Mouse (Mus musculus) midbrain, embryonic 16.5 days (tissue): ENCODE measurements around the gene Hoxc8. TPM values are rescaled to one million over a fixed set of nuclear protein-coding genes. Genes with fewer than 3 reads are reported as not detected.

Experiments used
- ATAC-seq: fragments of 200-750 bp; cut with Nextera tagmentation; 2 replicates; pipeline ENCODE4 v1.8.0; 2017; ENCODE audit warnings: moderate TSS enrichment
- H3K27ac ChIP-seq: fragments of 300-500 bp; sonication (generic); 2 replicates; pipeline ENCODE4 v1.5.1; 2014; ENCODE audit warnings: mild to moderate bottlenecking, low read length, mixed read lengths
- H3K27me3 ChIP-seq: fragments of 300-500 bp; sonication (generic); 2 replicates; pipeline ENCODE4 v1.6.1; 2014; ENCODE audit warnings: low read depth, low read length, mixed read lengths; ENCODE audit not compliant: control insufficient read depth, insufficient read depth
- H3K36me3 ChIP-seq: fragments of 300-500 bp; sonication (generic); 2 replicates; pipeline ENCODE4 v1.6.1; 2014; ENCODE audit warnings: mild to moderate bottlenecking, low read length, moderate library complexity, mixed read lengths; ENCODE audit not compliant: control insufficient read depth, insufficient read depth
- H3K4me1 ChIP-seq: fragments of 300-500 bp; sonication (generic); 2 replicates; pipeline ENCODE4 v1.6.1; 2014; ENCODE audit warnings: mild to moderate bottlenecking, low read length, mixed read lengths; ENCODE audit not compliant: control insufficient read depth, insufficient read depth
- H3K4me2 ChIP-seq: fragments of 300-500 bp; sonication (generic); 2 replicates; pipeline ENCODE4 v1.6.1; 2014; ENCODE audit warnings: mild to moderate bottlenecking, low read length, mixed read lengths
- H3K4me3 ChIP-seq: fragments of 300-500 bp; sonication (generic); 2 replicates; pipeline ENCODE4 v1.5.1; 2014; ENCODE audit warnings: low read depth, mild to moderate bottlenecking, low read length, moderate library complexity, mixed read lengths
- H3K9ac ChIP-seq: fragments of 300-500 bp; sonication (generic); 2 replicates; pipeline ENCODE4 v1.6.1; 2014; ENCODE audit warnings: low read depth, low read length, mixed read lengths
- H3K9me3 ChIP-seq: fragments of 300-500 bp; sonication (generic); replicated peaks from 2 replicates; pipeline ENCODE4 v1.6.1; 2014; ENCODE audit warnings: mild to moderate bottlenecking, low read length, mixed read lengths; ENCODE audit not compliant: control insufficient read depth, poor library complexity, severe bottlenecking
- WGBS: fragments of 180-500 bp; shearing (Covaris S2); extraction: QIAGEN DNeasy Blood & Tissue Kit; methylation state at CpG from one replicate; pipeline ENCODE4 v1.1.7; 2014; 5-methylcytosine and 5-hydroxymethylcytosine counted together
- polyA plus RNA-seq: library from polyadenylated mRNA; unstranded; fragments of >200 nt; fragmentation: Nextera tagmentation; extraction: Ambion mirVana; gene quantifications from 2 replicates; pipeline ENCODE4 v1.2.1, GENCODE M21; 2015

The Hoxc8 gene
- polyA plus RNA-seq, 1 experiment from 2014 or later, result not detected

DNA sequence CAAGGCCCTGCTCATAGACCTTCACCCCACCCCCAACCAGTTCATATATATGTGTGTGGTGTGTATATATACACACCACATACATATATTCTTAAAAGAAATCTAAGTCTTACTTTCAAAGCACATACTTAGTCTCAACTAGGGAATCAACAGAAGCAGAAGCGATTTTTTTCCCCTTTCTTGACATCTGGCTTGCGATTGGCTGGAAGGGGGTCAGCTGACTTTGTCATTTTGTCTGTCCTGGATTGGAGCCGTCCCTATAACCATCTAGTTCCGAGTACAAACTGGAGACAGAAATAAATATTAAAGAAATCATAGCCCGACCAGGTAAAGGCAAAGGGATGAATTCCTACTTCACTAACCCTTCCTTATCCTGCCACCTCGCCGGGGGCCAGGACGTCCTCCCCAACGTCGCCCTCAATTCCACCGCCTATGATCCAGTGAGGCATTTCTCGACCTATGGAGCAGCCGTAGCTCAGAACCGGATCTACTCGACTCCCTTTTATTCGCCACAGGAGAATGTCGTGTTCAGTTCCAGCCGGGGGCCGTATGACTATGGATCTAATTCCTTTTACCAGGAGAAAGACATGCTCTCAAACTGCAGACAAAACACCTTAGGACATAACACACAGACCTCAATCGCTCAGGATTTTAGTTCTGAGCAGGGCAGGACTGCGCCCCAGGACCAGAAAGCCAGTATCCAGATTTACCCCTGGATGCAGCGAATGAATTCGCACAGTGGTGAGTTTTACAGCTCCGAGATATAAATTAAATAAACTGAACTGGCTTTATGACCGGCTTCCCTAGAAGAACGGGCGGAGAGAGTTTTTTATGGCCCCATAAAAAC, 19.1 kb downstream of the Hoxc8 start:
- Histone ChIP-seq H3K9me3 (no peaks in the 10 kb centered on the region), H3K4me1 (peaks cover 5% of the 10 kb centered on the region; the same call in 1 of the 2 replicates), H3K4me3 (no peak overlapping the region), H3K27me3 (peaks cover 96% of the 10 kb centered on the region), H3K4me2 (no peak overlapping the region), H3K36me3 (no peaks in the 10 kb centered on the region), H3K9ac (no peak overlapping the region), H3K27ac (no peak overlapping the region)
- WGBS, result 2% methylated on average over 27 of the region's 27 CpGs
- no peak for ATAC-seq

GRCm38 (mm10) chr15:103010112-103010846, 19.9 kb downstream of the Hoxc8 start:
- WGBS, result under 1% methylated on average over 31 of the region's 31 CpGs
- Histone ChIP-seq H3K36me3 (no peaks in the 10 kb centered on the region), H3K27me3 (peaks cover 95% of the 10 kb centered on the region), H3K4me2 (no peak overlapping the region), H3K4me1 (peaks cover 5% of the 10 kb centered on the region; the same call in 1 of the 2 replicates), H3K9me3 (no peaks in the 10 kb centered on the region), H3K4me3 (no peak overlapping the region), H3K27ac (no peak overlapping the region), H3K9ac (no peak overlapping the region)
- no peak for ATAC-seq

- peaks cover 93% of the 10 kb centered on the region for H3K27me3 ChIP-seq
- WGBS, result under 1% methylated on average over 28 of the region's 28 CpGs
- no peak overlapping the region for H3K4me3 ChIP-seq
- no peak overlapping the region for H3K9ac ChIP-seq
- no peak for ATAC-seq
- no peak overlapping the region for H3K27ac ChIP-seq
- H3K4me2 ChIP-seq, result no peak overlapping the region
- peaks cover 5% of the 10 kb centered on the region; the same call in 1 of the 2 replicates for H3K4me1 ChIP-seq
- no peaks in the 10 kb centered on the region for H3K9me3 ChIP-seq
- no peaks in the 10 kb centered on the region for H3K36me3 ChIP-seq
These were observed 20.6 kb downstream of the Hoxc8 start for GRCm38 (mm10) chr15:103010847-103011555.

DNA sequence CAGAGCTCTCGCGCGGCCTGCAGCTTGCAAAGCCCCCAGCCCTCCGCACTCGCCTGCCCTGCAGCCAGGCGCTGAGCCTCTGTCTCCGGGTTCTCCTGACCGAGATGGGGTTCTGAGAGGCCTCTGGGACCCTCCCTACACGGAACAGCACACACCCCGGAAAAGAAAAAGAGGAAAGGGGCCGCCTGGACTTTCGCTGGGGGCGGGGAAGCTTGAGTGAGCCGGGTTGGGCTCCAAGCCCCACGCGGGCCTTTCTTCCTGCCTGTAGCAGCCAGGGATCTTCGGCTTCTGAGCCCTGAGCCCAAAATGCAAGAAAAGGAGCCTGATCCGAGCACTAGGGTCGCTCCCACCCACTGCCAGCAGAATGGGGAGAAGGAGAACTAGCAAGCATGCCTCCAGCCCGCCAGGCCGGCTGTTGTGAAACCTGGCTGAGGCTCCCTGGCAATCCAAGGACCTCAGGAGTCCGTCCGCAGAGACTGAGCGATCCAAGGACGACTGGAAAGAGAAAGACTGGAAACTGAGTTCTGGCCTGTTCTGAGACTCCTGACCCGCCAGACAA, 21.6 kb downstream of the Hoxc8 start:
- Histone ChIP-seq H3K36me3 (no peaks in the 10 kb centered on the region), H3K9me3 (no peaks in the 10 kb centered on the region), H3K27ac (no peak overlapping the region), H3K27me3 (peaks cover 93% of the 10 kb centered on the region), H3K4me3 (no peak overlapping the region), H3K4me1 (peaks cover 5% of the 10 kb centered on the region; the same call in 1 of the 2 replicates), H3K4me2 (no peak overlapping the region), H3K9ac (no peak overlapping the region)
- no peak; the same call in 1 of the 2 replicates for ATAC-seq
- WGBS, result 3% methylated on average over 26 of the region's 26 CpGs

GRCm38 (mm10) chr15:103013238-103013984, 23.0 kb downstream of the Hoxc8 start:
- Histone ChIP-seq H3K9ac (no peak overlapping the region), H3K36me3 (no peaks in the 10 kb centered on the region), H3K4me2 (peak overlapping the region; percentile 27; the same call in 1 of the 2 replicates), H3K9me3 (no peaks in the 10 kb centered on the region), H3K27ac (no peak overlapping the region), H3K4me3 (no peak overlapping the region; the same call in 1 of the 2 replicates), H3K27me3 (peaks cover 93% of the 10 kb centered on the region), H3K4me1 (peaks cover 5% of the 10 kb centered on the region; the same call in 1 of the 2 replicates)
- ATAC-seq, result no peak
- 2% methylated on average over 17 of the region's 17 CpGs for whole genome bisulfite sequencing

- Histone ChIP-seq H3K9ac (no peak overlapping the region), H3K4me3 (peak overlapping the region; percentile 6; the same call in 1 of the 2 replicates), H3K27ac (no peak overlapping the region), H3K9me3 (no peaks in the 10 kb centered on the region), H3K4me2 (peak overlapping the region; percentile 27), H3K36me3 (no peaks in the 10 kb centered on the region), H3K4me1 (peaks cover 5% of the 10 kb centered on the region; the same call in 1 of the 2 replicates), H3K27me3 (peaks cover 93% of the 10 kb centered on the region)
- peak; percentile 39; the same call in 1 of the 2 replicates for ATAC-seq
- WGBS, result 1% methylated on average over 45 of the region's 57 CpGs
These were observed 24.0 kb downstream of the Hoxc8 start for GRCm38 (mm10) chr15:103014166-103015008.

DNA sequence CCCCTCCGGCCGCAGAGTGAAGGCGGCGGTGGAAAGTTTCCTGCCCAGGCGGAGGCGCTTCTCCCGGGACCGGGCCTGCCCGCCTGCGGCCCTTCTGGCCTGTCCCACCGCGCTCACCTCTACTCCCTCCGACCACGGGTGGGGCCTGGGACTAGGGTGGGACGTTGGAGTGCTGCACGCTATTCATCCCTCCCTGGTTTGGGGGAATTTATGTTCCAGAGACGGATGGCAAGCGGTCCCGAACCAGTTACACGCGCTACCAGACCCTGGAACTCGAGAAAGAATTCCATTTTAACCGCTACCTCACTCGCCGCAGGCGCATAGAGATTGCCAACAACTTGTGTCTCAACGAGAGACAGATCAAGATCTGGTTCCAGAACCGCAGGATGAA, 24.6 kb downstream of the Hoxc8 start:
- under 1% methylated on average over 23 of the region's 28 CpGs for WGBS
- H3K4me3 ChIP-seq, result no peak overlapping the region
- H3K27me3 ChIP-seq, result peaks cover 93% of the 10 kb centered on the region
- H3K9ac ChIP-seq, result no peak overlapping the region
- ATAC-seq, result no peak
- H3K36me3 ChIP-seq, result no peaks in the 10 kb centered on the region
- no peak overlapping the region for H3K4me2 ChIP-seq
- H3K4me1 ChIP-seq, result peaks cover 5% of the 10 kb centered on the region; the same call in 1 of the 2 replicates
- no peaks in the 10 kb centered on the region for H3K9me3 ChIP-seq
- no peak overlapping the region for H3K27ac ChIP-seq
